Mouse (Mus musculus) small intestine, adult 2 months (tissue): ENCODE measurements around the gene Hacd2. TPM values are rescaled to one million over a fixed set of nuclear protein-coding genes. Genes with fewer than 3 reads are reported as not detected.
A peak's percentile ranks its signal among the peaks of the same experiment; 100 is the strongest.

Experiments
- H3K27ac ChIP-seq: fragments of 200-500 bp; 2 replicates; pipeline ENCODE4 v1.5.1; 2012; ENCODE audit warnings: low read depth, low read length, control low read depth, inconsistent platforms; ENCODE audit not compliant: insufficient read depth
- H3K27me3 ChIP-seq: fragments of 200-500 bp; 2 replicates; pipeline ENCODE4 v1.6.1; 2012; ENCODE audit warnings: mild to moderate bottlenecking, moderate library complexity, low read length, inconsistent platforms; ENCODE audit not compliant: control insufficient read depth, insufficient read depth
- H3K36me3 ChIP-seq: fragments of 200-500 bp; 2 replicates; pipeline ENCODE4 v1.6.1; 2012; ENCODE audit warnings: mild to moderate bottlenecking, low read length, control low read depth, inconsistent platforms; ENCODE audit not compliant: control insufficient read depth, insufficient read depth
- H3K4me1 ChIP-seq: fragments of 200-500 bp; 2 replicates; pipeline ENCODE4 v1.6.1; 2012; ENCODE audit warnings: low read length, inconsistent platforms, mixed read lengths; ENCODE audit not compliant: control insufficient read depth, insufficient read depth, insufficient read length
- H3K4me3 ChIP-seq: fragments of 200-500 bp; 2 replicates; pipeline ENCODE4 v1.5.1; 2012; ENCODE audit warnings: low read depth, mild to moderate bottlenecking, control low read depth, inconsistent platforms, low read length, moderate library complexity
- CTCF ChIP-seq: fragments of 200-500 bp; IDR thresholded peaks from 2 replicates; pipeline ENCODE4 v1.5.1; 2012; ENCODE audit warnings: low read depth, mild to moderate bottlenecking, control low read depth, inconsistent platforms, low read length, moderate library complexity, mixed read lengths; ENCODE audit not compliant: insufficient replicate concordance, insufficient read length; ENCODE audit errors: extremely low read depth
- POLR2A ChIP-seq: fragments of 200-500 bp; IDR thresholded peaks from 2 replicates; pipeline ENCODE4 v1.6.1; 2012; ENCODE audit warnings: low read depth, mild to moderate bottlenecking, control low read depth, inconsistent platforms, low read length, moderate library complexity
- WGBS: fragments of 180-500 bp; shearing (Covaris S2); methylation state at CpG from one replicate; pipeline ENCODE4 v1.1.7; 2018; 5-methylcytosine and 5-hydroxymethylcytosine counted together
- polyA plus RNA-seq: library from polyadenylated mRNA; depleted of rRNA; stranded (reverse); fragments of >200 nt; gene quantifications from 2 replicates; pipeline ENCODE4 v1.2.3, GENCODE M21; 2012; rRNA removed

Hacd2 gene
- polyA plus RNA-seq, 1 experiment = 34.9 TPM

DNA sequence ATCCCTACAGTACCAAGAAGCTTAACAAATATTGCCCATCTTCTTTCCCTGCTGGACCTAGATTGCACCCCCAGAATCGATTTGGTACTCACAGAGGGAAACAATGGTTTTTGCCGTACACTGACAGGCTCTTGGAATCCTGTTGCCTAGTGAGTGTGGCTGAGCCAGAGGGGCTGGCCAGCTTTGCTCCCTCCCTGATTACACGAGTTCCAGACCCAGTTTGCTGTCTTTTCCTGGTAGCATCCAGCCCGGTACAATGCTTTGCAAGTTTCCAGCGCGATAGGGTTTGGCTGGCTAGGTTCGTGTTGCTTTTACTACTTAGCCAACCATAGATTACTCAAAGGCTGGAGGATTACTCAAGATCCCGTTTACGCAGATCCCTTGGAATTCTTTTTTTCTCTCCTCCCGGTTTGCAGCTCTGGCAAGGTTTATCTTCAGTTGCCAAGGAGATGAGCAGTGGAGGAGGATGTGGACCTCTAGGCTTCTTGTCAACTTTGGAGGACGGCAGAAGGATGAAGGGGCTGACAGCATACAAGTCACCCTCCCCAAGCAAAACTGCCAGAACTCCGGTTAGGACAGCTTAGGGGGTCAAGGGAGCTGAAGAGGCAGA is 131.0 kb downstream of the Hacd2 start:
- Histone ChIP-seq H3K4me1 (peaks cover 9% of the 10 kb centered on the region), H3K27ac (no peak overlapping the region), H3K36me3 (no peaks in the 10 kb centered on the region), H3K27me3 (peaks cover 43% of the 10 kb centered on the region), H3K4me3 (no peak overlapping the region)
- WGBS = 8% methylated on average over 12 of the region's 12 CpGs
- TF ChIP-seq CTCF (no peak), POLR2A (no peak)

DNA sequence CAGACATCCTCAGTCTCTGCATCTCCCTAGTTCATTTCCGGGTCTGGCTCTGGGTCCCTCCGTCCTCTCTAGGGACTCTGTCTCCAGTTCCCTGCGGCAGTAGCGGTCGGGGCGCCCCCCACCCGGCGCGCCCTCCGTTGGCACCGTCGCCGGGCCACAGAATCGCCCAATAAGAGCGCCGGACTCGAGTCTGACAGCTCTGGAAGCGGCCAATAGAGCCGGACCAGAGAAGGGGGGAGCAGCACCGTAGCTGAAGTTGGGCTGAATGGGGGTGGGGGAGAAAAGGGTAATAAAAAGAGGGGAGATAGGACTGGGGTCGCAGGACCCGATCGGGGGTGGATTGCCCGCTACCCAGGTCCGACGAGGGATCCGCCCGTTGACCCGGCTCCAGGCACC is 132.0 kb downstream of the Hacd2 start:
- Histone ChIP-seq H3K4me1 (peaks cover 9% of the 10 kb centered on the region), H3K27me3 (peaks cover 43% of the 10 kb centered on the region), H3K36me3 (no peaks in the 10 kb centered on the region), H3K4me3 (peak overlapping the region; percentile 71), H3K27ac (peak overlapping the region; percentile 59)
- TF ChIP-seq CTCF (no peak), POLR2A (no peak)
- WGBS = 2% methylated on average over 29 of the region's 29 CpGs

DNA sequence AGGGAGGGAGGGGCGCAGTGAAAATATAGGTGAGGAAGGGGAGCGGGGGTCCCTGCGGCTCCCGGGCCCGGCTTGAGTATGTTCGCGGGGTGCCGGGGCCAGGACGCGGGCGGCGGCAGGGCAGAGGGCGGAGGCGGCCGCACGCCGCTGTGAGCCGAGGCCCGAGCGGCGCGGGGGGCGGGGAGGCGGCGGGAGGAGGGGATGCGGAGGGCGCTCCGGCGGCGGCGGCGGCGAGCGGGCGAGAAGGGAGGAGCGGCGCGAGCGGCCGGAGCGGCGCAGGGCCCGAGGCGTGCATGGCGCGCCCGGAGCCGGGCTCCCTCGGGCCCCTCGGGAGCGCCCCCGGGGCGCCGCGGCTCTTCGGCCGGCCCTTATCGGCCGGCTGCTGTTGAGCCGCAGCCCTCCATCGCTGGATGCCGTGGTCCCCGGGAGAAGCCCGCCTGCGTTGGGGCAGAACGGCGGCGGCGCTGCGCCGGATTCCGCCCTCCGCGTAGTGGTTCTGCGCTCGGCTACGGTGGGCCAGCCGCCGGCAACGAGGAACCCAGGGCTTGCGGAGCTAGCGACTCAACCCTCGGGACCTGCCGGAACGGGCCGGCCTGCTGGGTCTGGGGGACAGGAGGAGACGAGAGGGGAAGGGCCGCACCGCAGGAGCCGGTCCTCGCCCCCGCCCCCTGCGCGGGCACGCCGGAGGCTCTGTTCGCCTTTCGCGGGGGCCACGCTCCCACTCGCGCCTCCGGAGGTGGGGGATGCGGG is 132.6 kb downstream of the Hacd2 start, which contains the start of gene Adcy5:
Gene Adcy5, plus strand, starts transcription at position 237 of the 750 bp plus-strand sequence.
- Histone ChIP-seq H3K4me3 (peak within 1 kb of the TSS; percentile 71), H3K27me3 (peaks cover 43% of the 10 kb centered on the region), H3K4me1 (peaks cover 9% of the 10 kb centered on the region), H3K27ac (peak within 1 kb of the TSS; percentile 60), H3K36me3 (no peaks in the 10 kb centered on the region)
- WGBS = under 1% methylated on average over 80 of the region's 104 CpGs
- no peak for TF ChIP-seq CTCF

DNA sequence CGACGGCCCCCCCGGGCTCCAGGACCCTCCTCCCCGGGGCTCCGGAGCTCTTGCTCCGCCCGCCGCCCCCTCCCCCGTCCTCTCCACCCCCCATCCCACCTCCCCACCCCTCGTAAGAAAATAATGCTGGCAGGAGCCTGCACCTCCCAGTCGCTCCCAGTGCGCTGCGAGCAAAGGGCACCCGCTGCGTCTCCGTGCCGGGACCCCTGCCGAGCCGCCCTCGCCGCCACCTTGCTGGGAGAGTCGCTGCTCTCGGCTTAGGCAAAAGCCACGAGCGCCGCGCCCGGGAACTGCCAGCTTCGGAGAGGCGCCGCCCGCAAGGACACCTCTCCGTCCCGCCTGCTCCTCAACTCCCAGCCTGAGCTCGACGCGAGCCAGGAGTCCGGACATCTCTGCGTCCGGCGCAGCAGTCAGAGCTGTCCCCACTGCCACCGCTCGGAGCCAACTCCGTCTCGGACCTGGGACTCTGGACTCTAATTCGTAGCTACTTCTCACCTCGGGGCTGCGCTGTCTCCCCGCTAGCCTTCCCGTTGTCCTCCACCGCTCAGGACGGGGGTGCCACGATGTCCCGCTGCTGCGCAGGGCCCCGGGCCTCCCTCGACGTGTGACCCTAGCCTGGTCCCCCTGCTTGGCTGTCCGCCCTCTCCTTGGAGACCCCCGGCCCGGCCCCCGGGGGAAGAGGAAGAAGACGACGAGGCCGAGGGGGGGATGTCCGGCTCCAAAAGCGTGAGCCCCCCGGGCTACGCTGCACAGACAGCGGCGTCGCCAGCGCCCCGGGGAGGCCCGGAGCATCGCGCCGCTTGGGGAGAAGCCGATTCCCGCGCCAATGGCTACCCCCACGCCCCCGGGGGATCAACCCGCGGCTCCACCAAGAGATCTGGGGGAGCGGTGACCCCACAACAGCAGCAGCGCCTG is 133.4 kb downstream of the Hacd2 start:
- TF ChIP-seq CTCF = no peak
- TF ChIP-seq POLR2A = no peak
- Histone ChIP-seq H3K27ac (peak overlapping the region; percentile 60), H3K4me1 (peaks cover 9% of the 10 kb centered on the region), H3K36me3 (no peaks in the 10 kb centered on the region), H3K4me3 (peak overlapping the region; percentile 71), H3K27me3 (peaks cover 43% of the 10 kb centered on the region)
- 3% methylated on average over 85 of the region's 87 CpGs for WGBS

DNA sequence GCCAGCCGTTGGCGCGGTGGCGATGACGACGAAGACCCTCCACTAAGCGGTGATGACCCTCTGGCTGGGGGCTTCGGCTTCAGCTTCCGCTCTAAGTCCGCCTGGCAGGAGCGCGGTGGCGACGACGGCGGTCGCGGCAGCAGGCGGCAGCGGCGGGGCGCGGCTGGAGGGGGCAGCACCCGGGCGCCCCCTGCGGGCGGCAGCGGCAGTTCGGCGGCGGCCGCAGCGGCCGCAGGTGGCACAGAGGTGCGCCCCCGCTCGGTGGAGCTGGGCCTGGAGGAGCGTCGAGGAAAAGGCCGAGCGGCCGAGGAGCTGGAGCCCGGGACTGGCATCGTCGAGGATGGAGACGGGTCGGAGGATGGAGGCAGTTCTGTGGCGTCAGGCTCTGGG is 134.1 kb downstream of the Hacd2 start:
- Histone ChIP-seq H3K4me1 (peaks cover 9% of the 10 kb centered on the region), H3K36me3 (no peaks in the 10 kb centered on the region), H3K27ac (peak overlapping the region; percentile 60), H3K27me3 (peaks cover 43% of the 10 kb centered on the region), H3K4me3 (peak overlapping the region; percentile 71)
- 2% methylated on average over 48 of the region's 48 CpGs for WGBS
- TF ChIP-seq CTCF = peak; percentile 52; the same call in 1 of the 2 replicates
- TF ChIP-seq POLR2A = no peak

DNA sequence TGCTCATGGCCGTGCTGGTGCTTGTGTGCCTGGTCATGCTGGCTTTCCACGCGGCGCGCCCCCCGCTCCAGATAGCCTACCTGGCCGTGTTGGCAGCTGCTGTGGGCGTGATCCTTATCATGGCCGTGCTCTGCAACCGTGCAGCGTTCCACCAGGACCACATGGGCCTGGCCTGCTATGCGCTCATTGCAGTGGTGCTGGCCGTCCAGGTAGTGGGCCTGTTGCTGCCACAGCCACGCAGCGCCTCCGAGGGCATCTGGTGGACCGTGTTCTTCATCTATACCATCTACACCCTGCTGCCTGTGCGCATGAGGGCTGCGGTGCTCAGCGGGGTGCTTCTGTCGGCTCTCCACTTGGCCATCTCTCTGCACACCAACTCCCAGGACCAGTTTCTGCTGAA is 134.6 kb downstream of the Hacd2 start:
- Histone ChIP-seq H3K27ac (0 out of 2 replicates have a peak overlapping the region, but pooled peaks have one; percentile 18), H3K4me1 (peaks cover 9% of the 10 kb centered on the region), H3K27me3 (peaks cover 43% of the 10 kb centered on the region), H3K36me3 (no peaks in the 10 kb centered on the region), H3K4me3 (peak overlapping the region; percentile 71)
- TF ChIP-seq CTCF = no peak
- no peak for TF ChIP-seq POLR2A
- WGBS = 73% methylated on average over 21 of the region's 21 CpGs

Other genes with a start within 250 kb of the Hacd2 start
- 12.3 and 13.0 TPM in 2 replicates for gene Adcy5, start 132.4 kb downstream of the Hacd2 start, polyA plus RNA-seq